Mouse (Mus musculus) fat pad, adult 2 months (tissue): ENCODE results near the gene Prn.

Experiments
- DNase-seq: peaks from one replicate; pipeline ENCODE4 v3.0.0-alpha.2; 2011; ENCODE audit warnings: low read depth, low spot score; ENCODE audit errors: extremely low read depth

Prn gene

GRCm38 (mm10) chr2:131993151-131993550 is 83.4 kb downstream of the Prn start:
- DNase-seq, result no peak

DNA sequence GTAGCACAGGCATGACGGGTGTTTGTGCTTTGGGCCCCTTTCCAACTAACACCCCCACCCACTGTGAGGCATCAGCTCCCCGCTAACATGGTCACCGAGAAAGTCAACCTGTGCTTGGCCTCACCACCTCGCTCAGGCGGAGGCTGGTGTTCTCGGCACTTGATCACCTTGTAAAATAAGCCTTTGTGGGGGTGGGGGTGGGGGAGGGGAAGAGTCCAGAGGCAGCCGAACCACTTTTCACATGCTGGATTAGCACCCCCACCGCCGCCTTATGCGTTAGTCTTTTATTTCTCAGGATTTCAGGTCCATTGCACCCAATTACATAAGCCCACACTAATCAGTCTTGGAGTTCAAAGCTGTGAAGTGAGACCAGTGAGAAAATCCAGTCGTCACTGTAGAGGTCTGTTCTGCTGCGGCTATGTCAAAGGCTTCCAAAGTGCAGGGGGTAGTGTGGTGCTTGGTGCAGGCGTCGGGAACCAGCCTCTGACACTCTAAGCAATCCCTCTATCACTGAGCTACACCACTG is 83.9 kb downstream of the Prn start:
- no peak for DNase-seq

- DNase-seq, result no peak
Observed at GRCm38 (mm10) chr2:131994971-131995370, 85.2 kb downstream of the Prn start.

DNA sequence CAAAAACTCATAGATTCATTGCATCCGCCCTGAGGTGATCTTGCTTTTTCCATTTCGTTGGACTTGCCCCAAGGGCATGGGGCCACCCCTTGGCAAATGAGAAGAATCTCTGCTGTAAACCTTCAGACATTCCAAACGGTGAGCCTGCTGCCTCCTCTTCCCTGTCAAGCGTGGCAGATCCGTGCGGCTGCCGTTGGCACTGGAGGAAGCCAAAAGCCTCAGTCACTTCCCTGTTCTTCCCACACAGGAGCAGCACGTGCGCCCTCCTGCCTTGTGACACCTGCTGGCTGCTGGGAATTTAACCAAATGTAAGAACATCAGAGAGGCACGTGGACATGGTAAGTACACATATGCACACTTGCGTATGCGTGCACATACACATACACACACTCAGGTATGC is 86.0 kb downstream of the Prn start:
- DNase-seq, result no peak

DNA sequence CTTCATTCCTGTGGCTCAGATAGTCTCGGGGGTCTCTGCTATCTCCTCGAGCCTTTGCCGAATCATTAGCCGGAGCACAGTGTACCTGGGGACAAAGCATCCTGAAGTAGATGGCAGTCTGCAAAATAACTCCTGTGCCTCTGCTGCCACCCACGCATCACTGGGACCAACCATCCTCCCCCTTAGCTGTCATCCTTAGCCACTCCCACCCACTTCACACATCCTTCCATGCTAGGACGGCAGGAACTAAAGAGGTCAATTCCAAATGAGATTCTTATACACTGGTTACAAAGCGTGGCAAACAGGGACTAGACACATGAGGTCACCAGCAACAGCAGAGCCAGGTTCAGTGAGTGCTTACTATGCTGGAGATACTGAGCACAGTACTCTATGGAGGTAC is 86.6 kb downstream of the Prn start:
- DNase-seq, result no peak

GRCm38 (mm10) chr2:131997356-131997755 is 87.6 kb downstream of the Prn start:
- no peak for DNase-seq

- no peak for DNase-seq
Observed at GRCm38 (mm10) chr2:132001696-132002334, 92.1 kb downstream of the Prn start.

GRCm38 (mm10) chr2:132003916-132004315 is 94.2 kb downstream of the Prn start:
- DNase-seq, result no peak

GRCm38 (mm10) chr2:132004495-132005136 is 94.9 kb downstream of the Prn start:
- DNase-seq, result no peak

DNA sequence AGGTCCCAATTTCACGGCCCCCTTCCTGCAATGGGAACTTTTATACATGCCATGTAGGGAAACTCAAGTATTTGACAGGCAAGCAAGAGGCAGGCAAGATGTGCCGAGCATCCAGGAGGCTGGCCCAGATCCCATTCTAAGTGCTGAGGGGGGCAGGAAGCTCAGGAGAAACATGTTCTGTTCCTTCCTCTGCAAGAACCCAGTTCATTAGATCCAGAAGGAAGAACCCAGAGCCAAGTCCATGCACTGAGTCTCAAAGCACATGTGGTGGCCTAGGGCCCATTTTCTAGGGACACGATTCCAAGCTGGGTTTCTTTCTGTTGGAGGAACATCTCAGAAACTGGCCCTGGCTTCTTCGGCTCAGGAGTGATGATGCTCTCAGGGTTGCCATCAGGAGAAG is 95.7 kb downstream of the Prn start:
- no peak for DNase-seq
